Mouse (Mus musculus): ENCODE measurements at regions not wholly inside any gene's neighbourhood (a gene's known extent, or its start where the extent isn't known, plus 50 kb on each side); places are given as distances from the start of the nearest gene placed in this dataset.

DNA sequence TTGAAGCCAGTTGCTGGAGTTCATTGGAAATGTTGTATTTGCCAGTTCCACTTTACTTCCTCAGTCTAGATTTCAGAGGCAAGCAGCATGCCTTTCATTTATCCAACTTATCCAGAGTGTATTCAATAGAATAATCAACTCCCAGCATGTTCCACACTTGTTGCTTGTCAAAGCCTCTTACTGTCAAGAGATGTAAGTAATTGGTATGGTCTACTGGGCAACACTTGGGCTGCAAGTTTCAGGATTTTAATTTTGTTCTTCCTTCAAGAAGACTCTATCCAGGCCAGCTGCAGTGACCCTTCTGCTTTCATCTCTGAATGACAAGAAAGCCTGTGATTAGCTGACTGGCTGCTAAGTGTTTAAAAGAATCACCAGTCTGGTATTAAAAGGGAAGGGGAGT lies 3131.6 kb upstream of the Lrrc6 start:
- no peak for DNase-seq

DNA sequence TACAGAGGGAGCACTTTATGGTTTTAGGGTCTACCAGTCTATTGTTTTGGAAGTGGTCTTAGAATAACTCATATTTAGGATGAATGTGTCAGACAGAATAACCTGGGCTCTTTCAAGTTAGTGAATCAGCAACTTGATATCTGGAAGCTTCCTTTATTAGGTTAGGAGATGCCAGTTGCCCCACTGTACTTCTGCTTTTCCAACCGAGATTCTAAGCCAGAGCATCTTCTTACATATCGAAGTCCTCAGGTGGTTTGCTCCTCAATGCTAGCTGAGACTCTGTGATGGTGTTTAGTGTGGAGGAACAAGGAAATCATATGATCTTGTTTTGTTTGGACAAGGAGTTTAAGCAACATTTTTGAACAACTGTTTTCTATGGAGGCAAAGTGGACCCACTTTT lies 3117.3 kb upstream of the Lrrc6 start:
- no peak for DNase-seq

DNA sequence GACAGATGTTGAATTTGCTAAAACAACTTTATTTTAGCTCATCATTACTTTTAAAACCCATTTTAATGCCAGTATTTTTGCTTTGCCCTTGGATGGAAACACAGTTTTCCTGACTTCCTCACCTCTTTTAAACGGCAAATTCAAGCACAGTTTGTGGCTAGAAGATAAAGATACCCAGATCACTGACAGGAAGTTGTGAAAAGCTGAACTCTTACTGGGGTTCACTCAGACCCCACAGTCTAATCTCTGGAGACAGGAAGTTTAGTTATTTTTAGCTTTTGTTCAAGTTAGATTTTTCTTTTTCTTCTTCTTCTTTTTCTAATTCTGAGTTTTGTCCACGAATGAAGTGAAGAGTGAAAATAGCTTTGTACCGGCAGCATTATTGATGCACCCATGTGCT lies 3113.3 kb upstream of the Lrrc6 start:
- no peak for DNase-seq

DNA sequence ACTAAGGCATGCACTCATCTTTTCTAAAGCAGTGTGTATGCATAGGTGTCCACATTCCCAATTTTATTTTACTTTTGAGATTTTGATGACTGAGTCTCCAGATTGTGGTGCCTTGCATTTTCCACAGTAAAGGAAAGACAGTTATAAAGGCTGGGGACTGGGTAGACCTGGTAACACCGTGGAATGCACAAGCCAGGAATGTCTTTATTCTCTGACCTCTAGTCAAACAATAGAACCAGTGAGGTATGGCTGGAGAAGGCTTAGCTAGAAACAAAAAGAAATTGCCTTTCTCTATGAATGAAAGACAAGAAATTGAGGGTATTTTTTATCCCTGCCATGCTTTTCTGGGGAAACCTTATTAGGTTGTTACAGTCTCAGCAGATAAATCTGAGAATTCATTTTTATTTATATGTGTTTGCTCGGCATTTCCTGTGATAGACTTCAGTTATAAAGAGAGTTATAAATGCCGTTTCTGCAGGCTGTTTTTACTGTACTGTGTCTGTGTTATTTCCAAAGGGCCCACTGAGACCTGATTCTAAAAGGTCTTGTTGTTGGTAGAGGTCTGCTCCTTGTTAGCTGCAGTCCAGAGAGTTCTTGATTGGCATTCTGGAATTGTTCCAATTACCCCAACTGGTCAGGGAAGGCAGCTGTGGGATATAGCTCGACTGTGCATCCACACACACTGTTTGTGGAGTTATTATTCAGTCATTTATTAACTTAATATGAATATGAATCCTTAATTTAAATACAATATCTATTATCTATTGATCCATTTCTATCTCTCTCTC lies 3090.7 kb upstream of the Lrrc6 start:
- no peak for DNase-seq

DNA sequence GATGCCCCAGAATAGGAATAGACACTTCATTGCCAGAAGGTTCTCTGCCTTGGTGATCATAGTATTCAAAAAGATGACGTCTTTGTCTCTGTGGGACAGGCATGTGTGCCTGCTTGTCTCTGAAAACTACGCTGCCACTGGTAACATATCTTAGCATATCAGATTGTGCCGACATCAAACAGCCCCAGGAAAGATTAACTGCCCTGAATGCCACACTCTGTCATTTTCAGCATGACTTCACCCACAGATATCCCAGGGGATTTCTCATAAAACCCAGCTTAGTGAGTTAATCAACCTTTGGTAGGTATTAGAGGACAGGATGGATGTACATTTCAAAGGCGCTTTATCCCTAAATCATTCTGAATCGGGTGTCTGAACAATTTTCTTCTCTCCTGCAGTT lies 3087.4 kb upstream of the Lrrc6 start:
- DNase-seq = no peak

DNA sequence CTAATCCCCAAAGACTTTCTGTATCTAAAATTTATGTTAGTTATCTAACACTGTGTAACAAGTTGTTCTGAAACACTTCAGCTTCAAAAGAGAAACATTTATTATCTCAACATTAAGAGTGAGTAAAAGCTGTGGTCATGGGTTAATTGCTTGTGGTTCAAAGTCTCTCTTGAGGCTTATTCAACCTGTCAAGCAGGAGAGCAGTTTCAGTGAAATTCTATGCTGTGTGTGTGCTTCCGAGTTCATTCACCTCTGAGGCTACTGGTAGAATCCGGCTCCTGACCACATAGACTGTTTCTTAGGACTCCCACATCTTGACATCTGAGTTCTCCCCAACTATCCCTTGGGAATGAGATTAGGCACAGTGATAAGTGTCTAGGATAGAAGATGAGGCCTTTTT lies 3076.0 kb upstream of the Lrrc6 start:
- no peak for DNase-seq

DNA sequence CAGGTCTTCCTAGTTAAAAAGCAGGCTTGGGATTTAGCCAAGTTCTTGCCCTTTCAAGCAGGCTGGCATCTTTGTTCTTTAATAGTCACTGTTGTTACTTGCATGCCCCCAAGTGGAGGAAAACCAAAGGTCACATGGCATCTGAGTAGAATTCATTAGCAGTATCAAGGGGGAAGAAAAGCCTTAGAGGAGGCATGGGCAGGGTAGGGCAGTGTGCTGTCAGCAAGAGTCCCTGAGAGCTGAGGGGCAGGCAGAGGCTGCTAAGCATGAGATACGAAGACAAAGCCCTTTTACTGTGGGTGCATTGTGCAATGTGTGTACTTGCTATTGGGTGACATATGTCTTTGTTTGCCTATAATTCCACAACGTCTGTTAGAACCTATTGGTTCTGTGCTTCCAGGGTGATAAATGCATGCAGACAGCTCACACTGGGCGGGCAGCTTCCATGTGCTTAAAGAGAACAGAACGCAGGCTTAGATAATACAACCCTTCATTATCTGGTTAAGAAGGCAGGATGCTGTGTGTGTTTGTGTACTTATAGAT lies 3075.0 kb upstream of the Lrrc6 start:
- peak; percentile 87 for DNase-seq

DNA sequence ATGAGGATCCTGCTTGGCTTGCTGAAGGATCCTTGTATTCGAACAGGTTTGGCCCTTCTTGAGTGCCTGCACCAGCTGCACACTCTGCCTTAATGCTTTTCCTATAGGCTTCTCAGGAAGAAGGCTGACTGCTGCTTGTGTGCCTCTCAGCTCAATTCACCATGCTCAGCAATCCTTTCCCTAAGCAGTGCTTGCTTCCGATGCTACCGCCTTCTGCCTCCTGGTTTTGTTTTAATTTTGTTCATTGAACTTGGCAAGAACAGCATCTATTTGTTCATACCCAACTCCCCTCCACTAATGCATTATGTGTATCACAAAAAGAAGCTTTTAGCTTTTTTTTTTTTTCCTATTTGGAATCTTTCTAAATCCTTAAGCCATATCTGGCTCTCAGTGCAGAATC lies 3053.5 kb upstream of the Lrrc6 start:
- DNase-seq = no peak

DNA sequence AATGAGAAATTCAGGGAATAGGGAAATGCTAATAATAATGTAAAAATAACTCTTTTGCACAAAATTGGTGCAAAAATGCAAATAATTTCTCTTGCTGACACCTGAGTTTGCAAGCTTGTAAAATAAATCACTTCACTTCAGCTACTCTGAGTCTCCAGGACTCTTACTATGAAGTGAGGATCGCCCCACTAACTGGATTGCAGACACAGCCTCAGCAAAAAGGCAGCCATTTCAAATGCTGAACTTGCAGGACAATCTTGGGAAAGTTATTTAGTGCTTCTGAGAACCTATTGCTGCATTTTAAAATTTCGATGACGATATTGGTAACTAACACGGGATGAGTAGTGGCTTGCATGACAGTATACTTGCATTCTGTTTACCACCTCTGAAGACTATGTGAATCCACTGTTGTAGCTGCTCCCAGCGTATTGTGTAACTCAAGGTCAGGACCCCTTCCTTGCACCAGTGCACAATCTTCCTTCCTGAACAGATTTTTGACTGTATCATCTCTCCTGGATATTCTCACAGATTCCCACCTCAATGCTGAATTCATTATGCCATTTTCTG lies 3051.4 kb upstream of the Lrrc6 start:
- no peak for DNase-seq

DNA sequence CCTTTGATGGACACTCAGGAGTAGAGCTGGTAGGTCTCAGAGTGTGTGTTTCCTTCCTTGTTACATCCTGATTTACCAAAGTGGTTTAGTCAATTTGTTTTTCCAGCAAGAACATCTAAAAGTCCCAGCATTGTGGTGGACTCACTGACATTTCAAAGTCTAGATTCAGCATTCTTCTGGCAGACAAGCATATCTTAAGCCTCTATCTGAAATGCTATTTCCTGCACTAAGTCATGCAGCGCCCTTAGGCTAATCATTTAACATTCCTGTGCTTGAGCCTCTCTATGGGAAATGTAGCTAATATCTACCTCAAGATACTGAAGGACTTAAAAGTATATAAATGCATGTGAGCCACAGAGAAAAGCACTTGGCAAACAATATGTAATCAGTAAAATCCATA lies 3050.3 kb upstream of the Lrrc6 start:
- DNase-seq = peak; percentile 42

DNA sequence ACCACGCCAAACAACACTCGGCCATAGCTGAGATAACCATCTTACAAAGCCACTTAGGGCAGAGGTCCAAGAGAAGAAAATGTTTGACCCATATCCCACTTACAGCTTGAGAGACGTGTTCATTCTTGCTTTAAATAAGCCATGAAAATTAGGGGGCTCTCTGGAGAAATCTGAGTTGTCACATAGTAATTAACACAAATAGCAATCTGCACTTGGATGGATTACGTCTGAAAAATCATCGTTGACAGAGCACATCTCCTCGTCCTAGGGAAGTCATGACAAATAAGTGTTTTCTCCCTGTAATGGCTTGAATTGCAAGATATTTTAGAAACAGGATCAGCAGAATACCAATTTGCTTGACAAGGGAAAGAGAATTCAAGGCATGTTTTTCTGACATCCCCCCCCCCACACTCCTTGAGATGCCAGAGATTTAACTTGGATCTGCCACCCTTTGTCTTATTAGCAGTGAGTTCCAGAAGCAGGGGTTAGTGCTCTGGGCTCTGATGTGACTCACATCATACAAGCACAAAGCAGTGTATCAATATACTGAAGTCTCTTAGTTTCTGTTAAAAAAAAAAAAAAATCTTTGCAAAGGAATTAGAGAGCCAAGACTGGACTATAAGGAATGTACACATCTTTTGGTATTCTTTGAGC lies 3025.9 kb upstream of the Lrrc6 start:
- DNase-seq = no peak

DNA sequence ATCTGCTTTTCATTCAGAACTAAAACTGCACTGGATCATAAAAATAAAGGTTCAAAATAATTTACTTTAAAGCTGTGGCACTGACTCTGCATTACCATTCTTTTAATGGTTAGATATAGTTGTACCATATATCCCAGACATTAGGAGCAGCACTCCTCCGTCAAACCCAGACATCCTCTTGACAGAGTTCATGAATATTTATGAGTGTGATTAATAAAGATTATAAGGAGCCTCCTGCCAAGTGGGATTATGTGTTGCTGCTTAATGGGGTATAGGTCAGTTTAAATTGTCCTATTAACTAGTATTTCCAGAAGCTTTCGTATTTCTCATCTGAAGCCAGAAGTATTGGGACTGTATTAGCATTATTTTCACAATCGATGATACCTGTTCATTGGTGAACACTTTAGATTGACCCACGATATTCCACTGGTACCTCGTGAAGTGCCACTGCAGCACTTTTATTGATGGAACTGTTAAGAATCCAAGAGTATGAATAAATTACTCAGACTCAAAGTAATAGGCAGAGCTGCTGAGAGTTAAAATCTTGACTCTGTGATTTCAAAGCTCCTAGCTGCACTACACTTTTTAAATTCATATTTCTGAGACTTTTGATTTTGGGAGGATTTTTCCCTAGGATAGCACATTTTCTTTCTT lies 2983.8 kb upstream of the Lrrc6 start:
- DNase-seq = no peak

DNA sequence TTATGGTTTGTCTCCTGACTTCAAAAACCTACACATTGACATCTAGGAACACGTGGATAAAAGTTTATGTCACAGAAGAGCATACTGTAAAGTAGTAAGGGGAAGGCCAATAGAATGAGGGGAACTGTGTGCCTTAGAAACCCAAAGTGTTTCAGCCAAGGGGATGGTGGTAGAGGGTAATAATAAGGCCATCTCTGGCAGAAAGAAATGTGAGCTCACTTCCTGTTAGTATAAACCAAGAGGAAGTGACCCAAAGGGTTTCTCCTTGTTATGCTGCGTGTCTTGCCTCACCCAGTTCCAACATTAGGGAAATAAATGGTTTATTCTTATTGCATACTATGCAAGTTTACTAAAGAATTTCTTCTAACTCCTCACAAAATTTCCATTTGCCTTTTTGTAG lies 2982.4 kb upstream of the Lrrc6 start:
- DNase-seq = no peak

DNA sequence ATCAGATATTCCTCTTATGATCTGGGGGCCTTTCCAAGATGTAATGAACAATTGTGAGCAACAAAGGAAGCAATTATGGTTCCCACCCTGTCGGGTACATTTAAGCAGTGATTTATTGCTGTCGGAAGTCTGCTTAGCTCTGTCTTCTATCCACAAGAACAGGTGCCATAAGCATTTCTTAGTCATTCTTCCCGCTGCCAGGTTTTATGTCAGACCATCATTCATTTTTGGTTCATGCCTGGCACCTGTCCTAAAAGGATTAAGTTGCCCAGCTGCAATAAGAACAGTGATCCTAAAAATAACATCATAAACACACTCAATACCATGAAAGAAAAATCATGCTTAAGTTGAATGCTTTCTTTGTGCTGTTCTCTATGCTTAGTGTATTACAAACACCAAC lies 2980.4 kb upstream of the Lrrc6 start:
- DNase-seq = no peak

DNA sequence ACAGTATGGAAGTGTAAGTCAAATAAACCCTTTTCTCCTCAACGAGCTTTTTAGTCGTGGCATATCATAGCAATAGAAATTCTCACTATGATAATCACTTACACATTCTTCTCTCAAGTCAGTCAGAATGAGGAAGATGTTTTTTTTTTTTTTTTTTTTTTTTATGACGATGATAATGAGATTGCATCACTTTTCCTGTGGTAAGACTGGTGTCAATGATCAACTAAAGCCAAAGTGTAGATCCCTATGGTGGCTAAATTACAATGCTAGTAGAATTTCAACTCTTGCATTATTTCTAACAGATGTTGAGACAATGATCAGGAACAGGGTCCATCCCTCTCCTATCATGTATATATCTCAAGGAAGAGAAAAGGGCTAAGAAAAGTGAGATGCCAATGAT lies 2976.3 kb upstream of the Lrrc6 start:
- DNase-seq = no peak

DNA sequence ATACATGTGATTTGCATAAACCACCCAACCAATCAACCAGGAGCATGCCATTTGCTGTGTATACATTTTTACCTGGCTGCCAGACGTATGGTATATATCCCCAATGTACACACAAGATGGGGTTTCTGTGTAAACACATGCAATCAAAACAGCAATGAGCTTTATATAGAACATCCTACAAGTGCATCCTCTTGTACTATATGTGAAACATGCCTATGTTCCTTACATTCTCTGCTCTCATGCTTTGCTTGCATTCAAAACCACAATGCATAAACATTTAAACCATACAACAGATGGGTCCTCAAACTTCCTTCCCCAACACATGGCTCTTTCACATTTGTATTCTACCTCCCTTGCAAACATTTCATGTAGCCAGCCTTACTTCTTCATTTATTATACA lies 2968.9 kb upstream of the Lrrc6 start:
- no peak for DNase-seq

DNA sequence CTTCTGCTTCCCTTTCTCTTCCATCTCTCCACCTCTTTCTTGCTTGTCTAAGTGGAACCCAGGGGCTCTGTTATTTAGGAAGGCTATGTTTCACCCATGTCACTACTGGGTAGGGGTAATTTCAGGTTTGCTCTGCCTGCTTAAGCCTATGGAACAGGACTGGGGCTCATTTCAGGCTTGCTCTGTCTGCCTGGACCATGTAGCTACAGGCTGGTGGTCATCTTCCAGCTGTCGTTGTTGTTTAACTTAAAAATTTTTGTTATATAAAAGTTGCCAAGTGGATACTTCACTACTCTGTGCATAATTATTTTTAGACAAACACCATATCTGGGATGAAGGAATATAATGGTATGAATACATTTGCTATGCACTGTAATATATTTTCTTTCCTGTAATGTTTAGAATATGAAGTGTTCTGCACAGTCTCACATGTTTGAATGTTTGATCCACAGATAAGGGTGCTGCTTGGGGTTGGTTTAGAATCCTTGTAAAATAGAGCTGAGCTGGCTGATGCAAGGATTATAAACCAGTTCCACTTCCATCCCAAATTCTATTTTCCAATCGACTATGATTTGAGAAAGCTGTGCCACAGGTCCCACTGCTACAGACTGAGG lies 2960.0 kb upstream of the Lrrc6 start:
- no peak for DNase-seq

DNA sequence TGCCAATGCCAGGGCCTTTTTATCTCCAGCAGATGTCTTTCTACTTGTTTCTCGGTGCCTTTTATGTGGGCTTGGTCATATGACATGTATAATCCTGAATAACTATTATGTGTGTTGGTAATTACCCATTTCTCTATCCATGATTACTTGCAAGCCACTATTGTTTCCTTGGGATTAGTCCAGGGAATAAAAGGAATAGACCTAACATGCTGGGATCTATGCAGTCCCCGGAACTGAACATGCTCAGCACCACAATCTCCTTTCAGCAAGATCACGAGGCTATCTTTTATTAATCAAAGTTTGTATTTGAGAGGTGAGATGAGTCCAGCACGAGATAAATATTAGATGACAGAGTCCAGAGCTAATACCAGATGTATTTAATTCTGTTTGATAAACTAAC lies 2956.8 kb upstream of the Lrrc6 start:
- DNase-seq = no peak

DNA sequence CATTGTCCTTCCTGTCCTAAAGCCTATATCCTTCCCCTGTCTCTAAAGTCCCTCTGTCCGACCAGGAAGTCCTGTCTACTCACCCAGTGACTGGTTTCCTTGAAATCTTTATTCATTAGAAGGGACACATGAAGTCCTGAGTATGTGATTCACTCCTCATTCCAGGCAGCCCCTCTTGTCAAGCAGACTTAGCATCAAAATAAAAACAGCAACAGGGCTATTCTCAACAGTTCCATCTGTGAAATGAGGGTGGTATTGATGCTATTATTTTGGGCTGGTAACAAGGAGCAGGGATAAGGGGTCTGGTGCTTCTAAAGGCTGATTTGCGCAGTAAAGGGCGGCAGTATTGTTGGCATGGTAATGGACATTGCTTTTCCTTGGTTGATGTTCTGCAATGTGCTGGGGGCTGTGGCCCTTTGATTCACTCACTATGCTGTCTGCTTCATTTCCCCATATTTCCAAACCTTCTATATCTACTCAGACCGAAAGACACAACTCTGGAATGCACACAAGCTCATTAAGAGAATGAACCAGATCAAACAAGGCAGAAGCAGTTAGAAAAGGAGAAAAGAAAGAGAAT lies 2955.6 kb upstream of the Lrrc6 start:
- DNase-seq = no peak

DNA sequence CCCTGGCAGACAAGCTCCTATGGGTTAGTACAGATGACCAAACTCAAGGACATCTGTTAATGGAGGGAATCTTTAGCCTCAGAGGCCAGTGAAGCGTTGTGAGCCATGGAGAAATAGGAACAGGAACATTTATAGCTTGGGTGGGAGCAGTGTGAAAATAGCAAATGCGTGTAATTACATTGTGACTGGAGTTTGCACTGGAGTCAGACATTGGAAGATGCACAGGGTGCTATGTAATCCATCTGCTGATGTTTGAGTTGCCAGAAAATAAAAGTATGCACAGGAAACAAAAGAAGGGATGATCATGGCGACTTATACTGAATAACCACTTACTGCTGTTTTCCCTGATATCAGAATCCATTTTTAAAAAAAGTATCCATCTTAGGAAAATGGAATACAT lies 2940.3 kb upstream of the Lrrc6 start:
- no peak for DNase-seq

DNA sequence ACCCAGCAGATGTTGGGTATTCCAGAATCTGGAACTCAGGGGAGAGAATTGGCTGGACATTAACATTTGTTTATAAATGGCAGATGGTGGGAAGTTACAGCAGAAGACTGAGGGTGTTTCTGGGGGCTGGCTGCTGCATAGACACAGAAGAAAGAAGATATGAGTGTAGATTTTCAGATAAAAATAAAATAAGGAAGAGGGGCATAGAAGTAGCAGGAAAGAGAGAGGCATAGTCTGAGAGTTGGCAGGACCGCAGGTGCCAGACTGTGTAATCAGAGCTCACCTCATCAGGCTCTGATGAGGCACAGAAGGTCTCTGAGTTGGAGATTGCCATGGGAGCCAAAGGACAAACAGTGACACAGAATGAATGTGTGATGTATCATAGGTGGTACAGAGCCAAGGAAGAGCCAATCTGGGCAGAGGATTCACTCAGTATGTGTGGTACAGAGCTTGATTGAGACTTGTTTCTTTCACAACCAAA lies 2912.9 kb upstream of the Lrrc6 start:
- no peak for DNase-seq

DNA sequence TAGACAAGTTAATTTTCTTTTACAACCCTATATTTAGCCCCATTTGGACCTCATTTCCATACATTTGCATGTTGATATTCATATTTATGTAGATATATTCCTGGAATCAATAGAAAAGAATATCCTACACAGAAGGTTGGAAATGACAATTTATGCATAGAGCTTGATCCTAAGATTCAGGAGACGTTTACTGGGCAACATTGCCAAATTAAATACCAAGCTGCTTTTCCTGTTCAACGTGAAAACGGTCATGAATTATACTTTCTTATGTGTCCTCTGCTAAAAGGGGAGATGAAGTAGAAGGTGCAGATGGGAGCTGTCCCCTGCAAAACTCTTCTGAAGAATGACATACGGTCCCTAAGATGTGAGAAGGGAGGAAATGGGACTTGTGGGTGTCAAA lies 2888.9 kb upstream of the Lrrc6 start:
- DNase-seq = no peak

DNA sequence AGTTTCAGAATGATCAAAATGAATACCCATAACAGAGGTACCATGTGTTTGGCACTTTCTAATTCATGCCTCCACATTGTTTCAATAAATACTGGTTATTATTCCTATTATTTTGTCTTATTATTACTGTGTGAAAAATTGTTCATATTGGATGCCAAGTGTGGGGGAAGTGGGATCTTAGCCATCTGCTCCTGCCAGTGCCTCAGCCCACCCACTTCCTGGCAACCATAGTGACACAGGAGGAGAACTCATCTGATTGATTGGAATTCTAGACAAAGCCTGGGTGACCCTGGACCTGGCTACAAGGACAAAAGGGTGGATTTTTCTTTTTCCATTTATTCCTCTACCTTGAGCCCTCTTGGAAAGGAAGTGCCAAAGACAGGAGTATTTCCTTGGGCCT lies 2886.8 kb upstream of the Lrrc6 start:
- no peak for DNase-seq
